Mouse (Mus musculus) midbrain, embryonic 10.5 days (tissue): ENCODE measurements around the gene Cd2. TPM values are rescaled to one million over a fixed set of nuclear protein-coding genes. Genes with fewer than 3 reads are reported as not detected.

ENCODE experiments used
- DNase-seq: peaks from one replicate; pipeline ENCODE4 v3.0.0-alpha.2; 2017; ENCODE audit warnings: low spot score
- H3K27ac ChIP-seq: fragments of 300-500 bp; sonication (generic); replicated peaks from 2 replicates; pipeline ENCODE4 v1.5.1; 2016; ENCODE audit warnings: mild to moderate bottlenecking
- H3K27me3 ChIP-seq: fragments of 300-500 bp; sonication (generic); 2 replicates; pipeline ENCODE4 v1.6.1; 2016; ENCODE audit warnings: low read depth, mild to moderate bottlenecking; ENCODE audit not compliant: poor library complexity, severe bottlenecking
- H3K36me3 ChIP-seq: fragments of 300-500 bp; sonication (generic); 2 replicates; pipeline ENCODE4 v1.6.1; 2016; ENCODE audit warnings: mild to moderate bottlenecking, moderate library complexity
- H3K4me1 ChIP-seq: fragments of 300-500 bp; sonication (generic); 2 replicates; pipeline ENCODE4 v1.6.1; 2016
- H3K4me3 ChIP-seq: fragments of 300-500 bp; sonication (generic); 2 replicates; pipeline ENCODE4 v1.5.1; 2016; ENCODE audit warnings: mild to moderate bottlenecking, moderate library complexity
- H3K9me3 ChIP-seq: fragments of 300-500 bp; sonication (generic); replicated peaks from 2 replicates; pipeline ENCODE4 v1.6.1; 2016; ENCODE audit warnings: mild to moderate bottlenecking
- WGBS: fragments of 180-500 bp; shearing (Covaris S2); methylation state at CpG from one replicate; pipeline ENCODE4 v1.1.7; 2016; 5-methylcytosine and 5-hydroxymethylcytosine counted together
- polyA plus RNA-seq: library from polyadenylated mRNA; unstranded; fragments of >200 nt; fragmentation: Nextera tagmentation; extraction: Ambion mirVana; gene quantifications from 2 replicates; pipeline ENCODE4 v1.2.1, GENCODE M21; 2016

The Cd2 gene
- polyA plus RNA-seq, 1 experiment from 2014 or later = 0.10 TPM

DNA sequence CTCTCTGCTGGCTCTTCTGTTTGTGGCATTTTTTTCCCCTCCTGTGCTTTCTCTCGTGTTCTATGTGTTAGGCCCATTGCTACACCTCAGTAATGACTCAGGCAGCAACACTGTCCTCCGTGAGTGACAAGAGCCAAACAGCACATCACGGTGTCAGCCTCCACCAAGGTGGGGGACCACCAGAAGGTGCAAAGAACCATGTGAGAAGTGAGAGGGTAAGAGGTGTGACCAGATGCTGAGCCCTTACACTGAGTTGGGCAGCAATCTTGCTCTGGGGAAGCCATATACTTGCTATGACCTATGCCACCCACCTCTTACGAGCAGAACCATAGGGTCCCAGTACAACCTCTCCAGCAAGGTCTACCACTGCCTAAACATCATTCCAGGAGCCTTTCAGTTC lies 9.9 kb downstream of the Cd2 start:
- no peaks in the 10 kb centered on the region for H3K9me3 ChIP-seq
- WGBS = 90% methylated on average over 4 of the region's 4 CpGs

DNA sequence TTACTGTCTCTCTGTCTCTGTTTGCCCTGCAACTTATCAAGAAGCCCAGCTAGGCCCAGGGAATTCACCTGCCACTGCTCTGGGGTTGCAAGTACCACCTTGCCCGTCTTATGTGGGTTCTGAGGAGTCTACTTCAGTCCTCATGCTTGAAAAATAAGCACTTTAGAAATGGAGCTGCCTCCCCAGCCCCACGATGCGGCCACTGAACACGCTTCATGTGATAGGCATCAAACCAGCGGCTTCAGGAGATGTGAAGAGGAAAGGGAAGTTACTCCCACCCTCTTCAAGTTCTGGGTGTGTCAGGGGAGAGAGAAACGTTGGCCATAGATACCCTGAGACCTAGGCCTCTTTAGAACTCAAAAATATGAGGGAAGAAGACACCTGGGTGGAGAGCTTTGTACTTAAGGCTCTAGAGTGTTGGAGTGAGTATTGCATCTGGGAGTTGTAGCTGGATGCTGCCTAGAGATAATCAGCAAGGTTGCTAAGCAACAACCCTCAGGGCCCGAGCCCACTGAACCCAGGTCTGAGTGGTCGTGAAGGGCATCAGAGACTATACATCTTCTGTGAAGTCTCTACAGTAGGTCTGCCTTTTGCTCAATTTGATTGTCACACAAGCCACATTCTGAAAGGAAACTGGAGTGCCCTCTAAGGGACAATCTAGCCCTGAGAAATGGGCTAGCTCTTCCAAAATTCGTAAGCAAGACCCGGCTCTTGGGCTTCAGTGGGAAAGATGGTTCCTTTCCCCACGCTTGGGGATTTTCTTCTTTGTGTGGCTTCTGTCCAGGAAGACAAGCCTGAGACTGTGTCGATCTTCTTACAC lies 11.0 kb downstream of the Cd2 start:
- no peak for DNase-seq
- H3K4me1 ChIP-seq = peaks cover 19% of the 10 kb centered on the region
- no peak overlapping the region for H3K27ac ChIP-seq
- H3K36me3 ChIP-seq = no peaks in the 10 kb centered on the region
- WGBS = 76% methylated on average over 12 of the region's 12 CpGs
- H3K9me3 ChIP-seq = no peaks in the 10 kb centered on the region
- H3K27me3 ChIP-seq = no peaks in the 10 kb centered on the region
- no peak overlapping the region for H3K4me3 ChIP-seq

More for the DNA sequence above, 9.9 kb downstream of the Cd2 start:
- DNase-seq = no peak
- Histone ChIP-seq H3K36me3 (no peaks in the 10 kb centered on the region), H3K27ac (no peak overlapping the region), H3K4me1 (peaks cover 27% of the 10 kb centered on the region), H3K4me3 (no peak overlapping the region), H3K27me3 (no peaks in the 10 kb centered on the region)

DNA sequence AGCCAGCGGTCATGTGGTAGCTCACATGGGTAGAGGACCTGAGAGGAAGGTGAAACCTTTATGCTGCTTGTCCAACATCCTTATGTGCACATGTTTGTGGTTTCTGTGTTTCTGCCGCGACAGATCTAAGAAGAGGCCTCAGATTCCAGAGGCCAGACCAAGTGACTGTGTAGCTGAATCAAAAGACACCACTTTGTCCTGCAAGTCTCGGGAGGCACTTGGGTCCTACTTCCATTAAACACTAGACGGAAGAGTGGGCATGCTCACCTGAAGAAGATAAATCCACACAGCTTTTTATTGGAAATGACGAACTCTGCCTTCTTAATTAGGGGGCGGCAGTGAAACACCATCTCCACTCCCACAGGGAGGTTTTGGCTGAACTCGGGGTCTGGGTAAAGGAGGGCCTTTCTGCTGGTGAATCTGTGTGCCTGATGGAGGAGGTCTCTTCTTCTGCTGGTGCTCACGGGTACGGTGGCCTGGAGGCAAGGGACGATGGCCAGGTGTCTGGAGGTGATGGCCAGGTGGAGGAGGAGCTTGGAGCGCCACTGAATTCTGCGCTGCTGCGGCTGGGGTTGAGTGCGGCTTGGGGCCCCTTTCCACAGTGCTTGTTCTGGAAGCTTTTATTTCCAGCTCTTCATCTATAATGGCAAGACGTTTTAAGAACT lies 12.0 kb downstream of the Cd2 start:
- Histone ChIP-seq H3K36me3 (no peaks in the 10 kb centered on the region), H3K9me3 (no peaks in the 10 kb centered on the region), H3K27ac (no peak overlapping the region), H3K4me3 (no peak overlapping the region), H3K27me3 (no peaks in the 10 kb centered on the region), H3K4me1 (peaks cover 10% of the 10 kb centered on the region)
- WGBS = 93% methylated on average over 16 of the region's 16 CpGs
- DNase-seq = no peak

DNA sequence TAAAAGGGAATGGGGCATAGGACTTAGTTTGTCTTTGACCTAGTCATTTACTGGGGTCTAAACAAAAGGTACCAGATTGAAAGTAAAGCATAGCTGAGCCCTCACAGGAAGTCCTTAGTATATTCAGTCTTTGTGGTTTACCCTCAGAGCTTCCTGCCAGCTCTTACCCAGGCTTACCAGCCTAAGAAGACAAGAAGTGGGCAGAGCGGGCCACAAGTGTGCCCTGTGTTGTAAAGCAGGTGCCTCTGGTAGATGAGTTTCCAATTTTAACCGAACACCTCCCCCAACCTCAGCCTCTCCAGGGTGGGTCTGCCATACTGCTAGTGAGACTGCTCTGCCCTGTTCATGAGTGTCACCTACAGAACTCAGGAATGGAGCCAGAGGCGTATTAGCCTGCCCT lies 12.9 kb downstream of the Cd2 start:
- DNase-seq = no peak
- WGBS = 87% methylated on average over 3 of the region's 3 CpGs
- no peaks in the 10 kb centered on the region for H3K27me3 ChIP-seq
- no peaks in the 10 kb centered on the region for H3K36me3 ChIP-seq
- H3K27ac ChIP-seq = no peak overlapping the region
- H3K4me1 ChIP-seq = peaks cover 2% of the 10 kb centered on the region; the same call in 1 of the 2 replicates
- no peak overlapping the region for H3K4me3 ChIP-seq
- H3K9me3 ChIP-seq = no peaks in the 10 kb centered on the region

DNA sequence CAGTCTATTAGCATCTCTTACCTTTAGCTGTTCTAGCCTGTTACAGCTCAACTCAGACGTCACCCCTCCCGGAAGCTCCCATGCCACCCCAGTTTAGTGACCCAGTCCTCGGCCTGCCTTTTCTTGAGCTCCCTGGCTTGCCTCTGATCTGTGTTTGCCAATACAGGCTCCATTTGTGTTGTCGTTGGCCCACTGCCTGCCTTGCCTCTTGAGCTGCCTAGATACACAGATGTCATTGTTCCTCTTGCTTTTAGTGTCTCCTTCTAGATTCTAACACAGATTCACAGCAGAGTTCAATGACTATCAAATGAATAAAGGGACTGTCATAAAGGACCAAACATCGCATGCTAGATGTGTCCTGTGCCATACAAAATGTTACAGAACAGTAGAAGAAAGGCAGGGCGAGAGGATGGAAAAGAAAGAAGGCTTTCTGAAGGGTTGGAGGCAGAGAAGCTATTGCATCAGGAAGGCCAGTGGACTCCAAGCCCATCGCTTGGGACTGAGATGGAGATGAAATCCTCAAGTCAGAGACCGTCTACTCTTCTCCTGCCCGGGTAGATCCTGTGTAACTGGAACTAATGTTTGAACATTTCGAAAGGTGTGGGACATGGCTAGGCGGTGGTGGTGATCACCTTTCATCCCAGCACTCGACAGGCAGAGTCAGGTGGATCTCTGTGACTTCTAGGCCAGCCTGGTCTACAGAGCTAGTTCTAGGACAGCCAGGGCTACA lies 13.5 kb downstream of the Cd2 start:
- Histone ChIP-seq H3K36me3 (no peaks in the 10 kb centered on the region), H3K9me3 (no peaks in the 10 kb centered on the region), H3K4me1 (no peaks in the 10 kb centered on the region), H3K27ac (no peak overlapping the region), H3K4me3 (no peak overlapping the region), H3K27me3 (no peaks in the 10 kb centered on the region)
- WGBS = 83% methylated on average over 12 of the region's 12 CpGs
- no peak for DNase-seq

DNA sequence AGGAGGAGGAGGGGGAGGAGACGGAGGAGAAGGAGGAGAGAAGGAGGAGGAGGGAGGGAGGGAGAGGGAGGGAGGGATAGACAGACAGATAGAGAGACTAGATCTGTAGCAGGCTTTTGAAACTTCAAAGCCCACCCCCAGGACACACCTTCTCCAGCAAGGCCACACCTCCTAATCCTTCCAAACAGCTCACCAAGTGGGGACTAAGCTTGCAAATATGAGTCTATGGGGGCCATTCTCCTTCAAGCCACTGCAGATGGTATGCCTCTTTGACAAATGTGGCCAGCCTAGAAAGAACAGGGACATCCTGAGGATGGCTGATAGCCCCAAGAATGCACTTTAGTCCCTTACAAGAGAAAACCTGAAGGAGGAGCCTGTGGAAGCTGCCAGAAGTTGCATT lies 15.6 kb downstream of the Cd2 start:
- no peaks in the 10 kb centered on the region; the same call in 1 of the 2 replicates for H3K9me3 ChIP-seq
- H3K27ac ChIP-seq = no peak overlapping the region
- no peak overlapping the region for H3K4me3 ChIP-seq
- no peak for DNase-seq
- no peaks in the 10 kb centered on the region for H3K4me1 ChIP-seq
- H3K36me3 ChIP-seq = no peaks in the 10 kb centered on the region
- H3K27me3 ChIP-seq = no peaks in the 10 kb centered on the region
- WGBS = no CpG with 5 or more reads among the region's 1 CpGs

DNA sequence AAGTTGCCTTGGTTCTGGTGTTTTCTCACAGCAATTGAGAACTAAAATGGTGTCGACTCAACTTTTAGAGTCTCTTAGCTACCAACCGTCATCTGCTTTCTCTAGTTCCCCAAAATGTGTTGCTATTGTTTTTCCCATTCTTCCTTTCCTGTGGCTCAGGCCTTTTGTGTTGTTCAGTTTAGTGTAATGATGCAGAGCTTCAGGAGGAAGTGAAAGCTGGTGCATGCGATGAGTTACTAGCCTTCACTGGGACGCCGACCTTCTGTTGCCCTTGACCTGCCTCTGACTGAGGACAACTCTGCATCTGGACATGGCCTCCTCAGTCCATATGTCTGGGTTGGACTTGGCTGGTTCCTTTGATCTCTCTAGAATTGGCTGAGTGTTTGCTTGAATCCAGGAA lies 16.9 kb downstream of the Cd2 start:
- Histone ChIP-seq H3K4me3 (no peak overlapping the region), H3K4me1 (no peaks in the 10 kb centered on the region), H3K9me3 (no peaks in the 10 kb centered on the region; the same call in 1 of the 2 replicates), H3K27me3 (no peaks in the 10 kb centered on the region), H3K36me3 (no peaks in the 10 kb centered on the region), H3K27ac (no peak overlapping the region)
- WGBS = 95% methylated on average over 5 of the region's 5 CpGs
- no peak for DNase-seq

DNA sequence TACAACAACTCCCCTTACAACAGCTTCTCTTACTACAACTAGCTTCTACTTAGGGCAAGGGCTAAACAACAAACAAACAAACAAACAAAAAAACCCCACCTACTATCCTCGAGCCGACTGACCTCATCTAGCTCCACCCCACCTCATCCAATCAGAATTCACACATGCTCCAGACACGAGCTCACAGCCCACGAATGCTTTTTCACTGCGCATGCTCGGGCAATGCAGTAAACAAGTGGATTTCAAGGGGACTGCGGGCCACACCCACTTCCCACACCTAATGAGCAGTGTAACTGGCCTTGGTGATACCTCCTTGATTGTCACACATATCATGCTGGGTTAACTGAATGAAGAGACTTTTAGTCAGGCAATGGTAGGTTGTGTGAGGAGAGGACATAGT lies 19.4 kb downstream of the Cd2 start:
- Histone ChIP-seq H3K36me3 (no peaks in the 10 kb centered on the region), H3K9me3 (no peaks in the 10 kb centered on the region; the same call in 1 of the 2 replicates), H3K27ac (no peak overlapping the region), H3K27me3 (no peaks in the 10 kb centered on the region), H3K4me1 (no peaks in the 10 kb centered on the region), H3K4me3 (no peak overlapping the region)
- no peak for DNase-seq
- 88% methylated on average over 7 of the region's 7 CpGs for WGBS

DNA sequence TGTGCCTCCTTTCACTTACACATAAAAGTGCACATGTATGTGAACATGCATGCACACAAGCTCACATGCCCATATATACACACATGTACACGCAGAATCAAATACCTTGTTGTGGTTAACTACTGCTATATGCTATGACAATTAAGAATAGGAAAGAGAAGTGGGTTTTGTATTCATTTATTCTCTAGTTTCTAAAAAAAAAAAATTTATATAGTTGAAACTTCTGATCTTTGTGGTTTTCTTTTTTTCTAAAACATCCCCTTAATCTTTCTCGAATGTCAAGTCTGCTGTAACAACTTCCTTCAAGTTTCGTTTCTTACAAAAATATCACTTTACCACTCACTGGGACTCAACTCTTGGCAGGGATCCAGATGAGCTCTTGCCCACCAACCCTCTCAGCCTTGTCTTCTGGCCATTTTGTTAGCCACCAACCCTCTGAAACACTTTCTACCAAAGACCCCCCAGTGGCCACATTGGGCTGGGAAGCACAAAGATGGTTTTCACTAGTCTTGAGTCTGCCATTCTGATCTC lies 22.1 kb downstream of the Cd2 start:
- Histone ChIP-seq H3K4me1 (no peaks in the 10 kb centered on the region), H3K36me3 (no peaks in the 10 kb centered on the region), H3K4me3 (no peak overlapping the region), H3K27me3 (no peaks in the 10 kb centered on the region), H3K9me3 (no peaks in the 10 kb centered on the region; the same call in 1 of the 2 replicates), H3K27ac (no peak overlapping the region)
- no peak for DNase-seq
- 89% methylated on average over 3 of the region's 3 CpGs for WGBS

DNA sequence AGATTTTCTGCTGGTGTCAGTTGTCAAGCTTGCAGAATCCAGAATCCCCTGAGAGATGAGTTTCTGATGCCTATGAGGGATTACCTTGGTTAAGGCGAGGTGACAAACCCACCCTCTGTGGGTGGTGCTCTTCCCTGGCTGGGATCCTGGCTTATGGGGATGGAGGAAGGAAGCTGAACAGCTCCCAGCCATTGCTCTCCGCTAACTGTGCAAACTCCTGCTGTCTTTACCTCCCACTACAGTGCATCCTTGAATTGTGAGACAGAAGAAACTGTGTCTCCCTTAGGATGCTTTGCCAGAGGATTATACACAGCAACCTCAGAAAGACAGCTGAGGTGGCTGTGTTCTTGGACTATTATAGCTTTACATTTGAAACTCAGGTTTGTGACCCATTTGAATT lies 28.8 kb downstream of the Cd2 start:
- no peak overlapping the region for H3K27ac ChIP-seq
- no peak for DNase-seq
- 53% methylated on average over 2 of the region's 2 CpGs for WGBS
- H3K4me1 ChIP-seq = no peaks in the 10 kb centered on the region
- H3K27me3 ChIP-seq = no peaks in the 10 kb centered on the region
- no peaks in the 10 kb centered on the region for H3K36me3 ChIP-seq
- H3K4me3 ChIP-seq = no peak overlapping the region
- H3K9me3 ChIP-seq = no peaks in the 10 kb centered on the region

DNA sequence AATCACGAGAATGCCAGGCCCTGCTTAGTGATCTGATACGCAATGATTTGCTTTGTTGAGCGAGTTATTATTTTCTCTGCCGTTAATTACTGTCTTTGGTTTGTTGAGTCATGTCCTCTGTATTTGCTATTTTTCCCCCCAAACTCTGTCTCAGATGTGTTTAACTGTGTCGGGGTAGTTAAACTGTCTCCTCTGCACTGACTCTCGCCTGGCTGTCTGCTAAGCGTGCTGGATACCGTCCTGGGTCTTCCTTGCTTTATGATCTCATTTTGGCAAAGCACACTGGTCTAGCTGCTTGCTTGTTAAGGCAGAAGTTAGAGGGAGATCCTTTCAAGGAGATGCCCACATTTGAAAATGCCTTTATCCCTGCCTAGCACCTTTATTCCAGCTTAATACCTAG lies 31.6 kb downstream of the Cd2 start:
- Histone ChIP-seq H3K9me3 (no peaks in the 10 kb centered on the region), H3K27me3 (no peaks in the 10 kb centered on the region), H3K27ac (no peak overlapping the region), H3K4me3 (no peak overlapping the region), H3K36me3 (no peaks in the 10 kb centered on the region), H3K4me1 (no peaks in the 10 kb centered on the region)
- no peak for DNase-seq
- 93% methylated on average over 8 of the region's 8 CpGs for WGBS

DNA sequence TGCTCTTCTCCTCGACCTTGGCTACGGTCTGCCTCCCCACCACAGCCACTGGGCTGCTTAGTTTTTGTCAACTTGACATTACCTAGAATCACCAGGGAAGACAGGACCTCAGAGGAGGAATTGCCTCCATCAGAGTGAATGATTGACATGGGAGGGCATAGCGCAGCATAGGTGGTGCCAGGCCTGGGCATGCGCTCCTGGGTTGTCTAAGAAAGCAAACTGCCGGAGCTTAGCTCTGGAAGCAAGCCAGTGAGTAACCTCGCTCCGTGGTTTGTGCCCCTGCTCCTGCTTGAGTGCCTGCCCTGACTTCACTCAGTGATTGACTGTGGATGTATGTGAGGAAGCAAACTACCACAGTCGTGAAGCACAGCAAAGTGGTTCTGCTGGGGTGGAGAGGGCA lies 35.6 kb downstream of the Cd2 start:
- no peaks in the 10 kb centered on the region for H3K9me3 ChIP-seq
- no peaks in the 10 kb centered on the region for H3K4me1 ChIP-seq
- H3K27ac ChIP-seq = no peak overlapping the region
- H3K36me3 ChIP-seq = no peaks in the 10 kb centered on the region
- 86% methylated on average over 8 of the region's 8 CpGs for WGBS
- H3K27me3 ChIP-seq = no peaks in the 10 kb centered on the region
- no peak for DNase-seq
- no peak overlapping the region for H3K4me3 ChIP-seq
